Mouse (Mus musculus): ENCODE measurements around the gene Scyl1. TPM values are rescaled to one million over a fixed set of nuclear protein-coding genes. Genes with fewer than 3 reads are reported as not detected.

Gene Scyl1
- total RNA-seq, 2 experiments from 2014 or later: 74.1 to 80.9 TPM

DNA sequence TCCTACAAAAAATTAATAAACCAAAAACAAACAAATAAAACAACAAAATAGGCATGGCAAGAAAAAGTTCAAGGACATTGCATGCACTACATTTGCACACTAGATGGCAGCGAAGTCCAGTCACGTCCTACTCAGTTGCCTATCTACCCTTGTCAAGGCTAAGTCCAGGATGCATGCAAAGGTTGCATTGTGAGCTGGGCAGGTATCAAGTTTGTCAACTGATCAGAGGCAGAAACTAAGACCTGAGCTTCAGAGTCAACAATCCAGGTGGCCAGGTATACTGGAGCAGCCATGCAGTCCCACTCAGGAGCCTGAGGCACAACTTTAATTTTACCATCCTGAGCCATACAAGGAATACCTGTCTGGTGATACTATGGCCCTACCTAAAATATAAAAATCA lies 21.9 kb upstream of the Scyl1 start:
- no peak overlapping the region for H3K27ac ChIP-seq
- TF ChIP-seq CTCF (conservative IDR thresholded peaks at IDR 0.05): peak; percentile 77
- H3K4me3 ChIP-seq: no peak overlapping the region
- peak; percentile 55 to 65 for DNase-seq (ENCODE audit: low spot score in 2 of 2)

DNA sequence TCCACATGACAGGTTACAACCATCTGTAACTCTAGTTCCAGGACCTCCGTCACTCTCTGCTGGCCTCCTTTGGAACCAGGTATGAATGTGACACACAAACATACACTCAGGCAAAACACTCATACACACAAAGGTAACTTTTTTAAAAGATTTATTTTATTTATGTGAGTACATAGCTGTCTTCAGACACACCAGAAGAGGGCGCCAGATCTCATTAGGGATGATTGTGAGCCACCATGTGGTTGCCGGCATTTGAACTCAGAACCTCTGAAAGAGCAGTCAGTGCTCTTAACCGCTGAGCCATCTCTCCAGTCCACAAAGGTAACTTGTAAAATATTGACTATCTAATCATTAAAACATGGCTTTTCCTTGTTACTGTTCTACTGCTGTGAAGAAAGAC lies 20.1 kb upstream of the Scyl1 start:
- DNase-seq (ENCODE audit: low spot score in 2 of 2): no peak
- H3K4me3 ChIP-seq: no peak overlapping the region
- TF ChIP-seq CTCF (conservative IDR thresholded peaks at IDR 0.05): peak; percentile 68
- H3K27ac ChIP-seq: no peak overlapping the region

DNA sequence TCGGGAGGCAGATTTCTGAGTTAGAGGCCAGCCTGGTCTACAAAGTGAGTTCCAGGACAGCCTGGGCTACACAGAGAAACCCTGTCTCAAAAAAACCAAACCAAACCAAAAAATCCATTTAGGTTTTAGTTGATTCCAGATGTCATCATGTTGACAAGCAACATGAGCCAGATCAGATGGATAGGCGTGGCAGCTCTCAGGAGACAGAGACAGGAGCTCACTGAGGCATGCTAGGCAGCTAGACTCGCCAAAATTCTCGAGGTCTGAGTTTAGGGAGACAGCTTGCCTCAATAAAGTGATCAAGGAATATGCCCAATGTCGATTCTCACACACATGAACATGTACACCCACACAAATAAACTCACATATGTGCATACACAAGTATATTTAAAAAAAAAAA lies 17.8 kb upstream of the Scyl1 start:
- no peak for DNase-seq (ENCODE audit: low spot score in 2 of 2)
- no peak overlapping the region for H3K27ac ChIP-seq
- TF ChIP-seq CTCF (conservative IDR thresholded peaks at IDR 0.05): no peak
- H3K4me3 ChIP-seq: no peak overlapping the region

DNA sequence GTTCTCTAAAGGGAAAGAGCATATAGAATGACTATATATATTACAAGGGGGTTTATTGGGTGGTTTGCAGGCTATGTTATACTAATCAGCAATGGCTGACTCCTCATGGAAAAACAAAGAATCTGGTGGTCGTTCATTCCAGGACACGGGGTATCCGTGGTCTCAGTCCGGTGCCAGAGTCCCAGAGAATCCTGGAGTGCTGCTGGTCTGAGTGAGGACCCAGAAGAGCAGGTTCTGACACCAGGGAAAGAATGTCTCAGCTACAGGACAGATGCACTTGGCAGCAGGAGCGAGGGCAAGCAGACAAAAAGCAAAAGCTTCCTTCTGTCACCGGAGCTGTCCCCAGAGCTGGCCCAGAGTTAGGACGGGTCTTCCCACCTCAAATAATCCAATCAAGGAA lies 17.4 kb upstream of the Scyl1 start:
- no peak for TF ChIP-seq CTCF (conservative IDR thresholded peaks at IDR 0.05)
- Histone ChIP-seq H3K27ac (no peak overlapping the region), H3K4me3 (no peak overlapping the region)
- DNase-seq (ENCODE audit: low spot score in 2 of 2): no peak

DNA sequence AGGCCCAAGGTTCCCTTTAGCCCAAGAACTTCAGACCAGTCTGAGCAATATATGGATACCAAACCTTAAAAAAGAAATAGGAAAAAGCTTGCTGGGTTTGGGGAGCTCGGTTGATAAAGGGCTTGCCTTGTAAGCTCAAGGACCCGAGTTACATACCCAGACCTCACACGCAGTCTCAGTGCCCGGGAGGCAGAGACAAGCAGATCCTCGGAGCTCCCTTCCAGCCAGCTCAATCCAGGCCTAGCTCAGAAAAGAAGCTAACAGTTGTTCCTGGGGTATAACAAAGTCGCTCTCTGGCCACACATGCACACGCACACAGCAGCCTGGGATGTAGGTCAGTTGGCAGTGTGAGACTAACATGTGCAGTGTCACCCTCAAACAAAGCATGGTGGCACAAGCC lies 16.7 kb upstream of the Scyl1 start:
- H3K4me3 ChIP-seq: no peak overlapping the region
- no peak for TF ChIP-seq CTCF (conservative IDR thresholded peaks at IDR 0.05)
- H3K27ac ChIP-seq: no peak overlapping the region
- DNase-seq (ENCODE audit: low spot score in 2 of 2): no peak

DNA sequence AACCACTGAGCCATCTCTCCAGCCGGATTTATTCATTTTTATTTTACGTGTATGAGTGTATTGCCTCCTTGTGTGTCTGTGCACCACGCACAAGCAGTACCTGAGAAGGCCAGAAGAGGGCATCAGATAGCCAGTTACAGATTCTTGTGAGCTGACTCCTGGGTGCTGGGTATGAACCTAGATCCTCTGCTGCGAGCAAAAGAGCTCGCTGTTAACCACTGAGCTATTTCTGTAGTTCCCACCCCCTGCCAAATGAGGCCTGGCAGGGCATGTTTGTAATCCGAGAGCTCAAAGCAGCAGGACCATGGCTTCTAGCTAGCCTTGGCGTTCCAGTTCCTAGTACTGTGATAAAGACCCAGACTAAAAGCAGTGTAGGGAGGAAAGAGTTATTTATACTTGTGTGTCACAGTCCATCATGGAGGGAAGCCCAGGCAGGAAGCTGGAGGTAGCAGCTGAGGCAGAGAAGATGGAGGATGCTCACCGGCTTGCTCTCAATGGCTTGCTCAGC lies 16.0 kb upstream of the Scyl1 start:
- peak; percentile 81 for TF ChIP-seq CTCF (conservative IDR thresholded peaks at IDR 0.05)
- DNase-seq (ENCODE audit: low spot score in 2 of 2): peak; percentile 73 to 86
- Histone ChIP-seq H3K4me3 (no peak overlapping the region), H3K27ac (peak overlapping the region; percentile 40; the same call in 1 of the 2 replicates)

DNA sequence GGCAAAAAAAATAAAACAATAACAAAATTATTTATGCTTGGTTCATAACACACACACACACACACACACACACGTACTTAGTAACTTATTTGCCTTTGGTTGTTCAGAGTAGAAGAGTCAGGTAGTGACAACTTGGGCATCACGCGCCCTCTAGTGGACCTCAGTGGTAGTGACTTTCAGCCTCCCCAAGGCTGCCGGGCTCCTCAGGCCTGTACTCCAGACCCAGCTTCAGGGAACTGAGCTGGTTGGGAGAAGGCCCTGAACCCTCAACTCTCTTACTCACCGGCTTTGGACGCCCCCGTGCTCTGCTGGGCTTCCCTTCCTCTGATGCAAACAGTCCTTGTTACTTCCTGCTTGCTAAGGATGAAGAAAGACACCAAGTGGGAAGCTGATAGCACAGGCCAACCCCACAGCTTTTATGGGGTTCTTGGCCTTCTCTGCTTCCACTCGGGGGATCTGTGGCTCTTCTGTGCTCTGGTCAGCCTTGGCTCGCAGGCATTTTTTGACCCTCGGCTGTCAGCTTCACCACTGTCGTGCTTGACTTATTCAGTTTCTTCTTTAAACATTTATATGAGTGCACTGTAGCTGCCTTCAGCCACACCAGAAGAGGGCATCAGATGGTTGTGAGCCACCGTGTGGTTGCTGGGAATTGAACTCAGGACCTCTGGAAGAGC lies 15.4 kb upstream of the Scyl1 start:
- peak; percentile 75 to 87 for DNase-seq (ENCODE audit: low spot score in 2 of 2)
- TF ChIP-seq CTCF (conservative IDR thresholded peaks at IDR 0.05): peak; percentile 81
- Histone ChIP-seq H3K27ac (peak overlapping the region; percentile 66), H3K4me3 (no peak overlapping the region)

DNA sequence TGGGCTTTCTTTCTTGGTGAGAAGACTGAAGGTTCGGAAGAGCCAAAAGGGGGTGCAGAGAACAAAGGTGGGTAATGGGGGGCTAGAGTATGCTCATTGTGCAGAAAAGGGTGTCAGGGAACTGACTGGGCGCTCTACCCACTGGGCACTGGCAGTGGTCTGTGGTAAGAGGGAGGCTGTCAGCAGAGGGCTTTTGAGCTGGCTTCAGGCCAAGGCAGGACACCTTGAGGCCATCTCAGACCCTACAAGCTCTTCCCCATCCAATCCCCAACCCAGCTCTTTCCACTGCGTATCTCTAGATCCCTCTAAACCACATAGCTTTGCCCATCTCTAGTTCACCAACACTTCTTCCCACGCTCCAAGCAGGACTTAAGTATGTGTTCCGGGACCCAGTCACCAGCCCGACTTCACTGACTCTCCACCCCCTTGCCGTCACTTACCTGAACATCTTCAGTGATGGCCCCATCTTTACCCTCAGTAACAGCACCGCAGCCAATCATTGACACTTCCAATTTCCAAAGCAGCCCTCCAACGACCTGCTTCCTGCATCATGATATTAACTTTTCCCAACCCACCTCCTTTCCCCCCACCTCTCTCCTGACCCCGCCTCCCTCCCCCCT lies 13.8 kb upstream of the Scyl1 start:
- DNase-seq (ENCODE audit: low spot score in 2 of 2): no peak
- no peak for TF ChIP-seq CTCF (conservative IDR thresholded peaks at IDR 0.05)
- H3K4me3 ChIP-seq: no peak overlapping the region

DNA sequence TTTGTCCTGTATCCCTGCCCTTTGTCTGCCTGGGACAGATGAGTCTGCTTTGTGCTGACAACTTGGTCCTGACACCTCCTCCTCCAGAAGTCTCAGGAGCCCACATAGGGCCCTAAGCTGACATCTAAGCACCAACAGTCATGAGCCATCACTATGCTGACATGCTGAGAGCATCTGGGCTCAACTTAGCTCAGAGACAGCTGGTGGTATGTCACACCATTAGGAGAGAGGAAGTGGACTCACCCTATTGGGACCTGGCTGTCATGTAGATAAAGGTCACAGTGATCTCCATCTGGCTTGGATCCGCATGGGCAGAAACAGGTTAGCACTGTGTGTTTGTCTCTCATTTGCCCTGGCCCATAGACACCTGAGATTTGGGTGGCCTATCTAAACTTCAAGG lies 10.9 kb upstream of the Scyl1 start:
- no peak for DNase-seq (ENCODE audit: low spot score in 2 of 2)
- no peak for TF ChIP-seq CTCF (conservative IDR thresholded peaks at IDR 0.05)
- no peak overlapping the region for H3K27ac ChIP-seq
- no peak overlapping the region for H3K4me3 ChIP-seq

More for the DNA sequence above, 13.8 kb upstream of the Scyl1 start:
- H3K27ac ChIP-seq: no peak overlapping the region

DNA sequence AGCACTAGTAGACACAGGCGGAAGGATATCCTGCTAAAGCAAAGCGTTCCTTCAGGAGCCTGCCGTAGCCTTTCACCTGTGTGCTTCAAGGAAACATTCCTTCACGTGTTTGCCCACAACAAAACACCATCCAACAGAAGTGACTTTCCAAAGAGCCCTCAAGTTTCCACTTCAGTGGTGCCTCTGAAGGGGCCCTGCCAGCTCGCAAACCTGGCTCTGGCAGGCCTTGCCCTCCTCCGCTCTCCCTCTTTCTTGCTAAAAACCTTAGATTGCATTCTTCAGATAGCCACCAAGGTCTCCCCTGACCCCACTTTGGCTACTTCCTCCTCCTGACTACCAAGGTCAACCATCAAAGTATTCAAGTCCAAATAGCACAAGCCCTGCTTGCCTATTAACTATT lies 10.3 kb upstream of the Scyl1 start:
- TF ChIP-seq CTCF (conservative IDR thresholded peaks at IDR 0.05): no peak
- Histone ChIP-seq H3K4me3 (no peak overlapping the region), H3K27ac (no peak overlapping the region)
- DNase-seq (ENCODE audit: low spot score in 2 of 2): no peak

DNA sequence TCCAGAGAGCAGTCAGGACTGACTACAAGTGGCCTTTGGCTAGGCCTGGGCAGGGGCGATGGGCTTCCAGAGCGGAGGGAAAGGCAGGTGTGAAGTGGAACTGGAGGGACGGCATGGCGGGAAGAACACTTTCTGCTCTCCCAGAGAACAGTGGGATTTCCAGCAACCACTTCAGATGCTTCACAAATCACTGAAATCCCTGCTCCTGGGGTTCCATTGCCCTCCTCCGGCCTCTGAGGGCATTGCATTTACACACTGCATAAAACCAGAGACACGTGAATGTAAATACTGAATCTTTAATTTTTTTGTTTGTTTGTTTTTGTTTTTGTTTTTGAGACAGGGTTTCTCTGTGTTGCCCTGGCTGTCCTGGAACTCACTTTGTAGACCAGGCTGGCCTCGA lies 9.0 kb upstream of the Scyl1 start:
- no peak overlapping the region for H3K27ac ChIP-seq
- DNase-seq (ENCODE audit: low spot score in 2 of 2): no peak
- peak; percentile 76 for TF ChIP-seq CTCF (conservative IDR thresholded peaks at IDR 0.05)

DNA sequence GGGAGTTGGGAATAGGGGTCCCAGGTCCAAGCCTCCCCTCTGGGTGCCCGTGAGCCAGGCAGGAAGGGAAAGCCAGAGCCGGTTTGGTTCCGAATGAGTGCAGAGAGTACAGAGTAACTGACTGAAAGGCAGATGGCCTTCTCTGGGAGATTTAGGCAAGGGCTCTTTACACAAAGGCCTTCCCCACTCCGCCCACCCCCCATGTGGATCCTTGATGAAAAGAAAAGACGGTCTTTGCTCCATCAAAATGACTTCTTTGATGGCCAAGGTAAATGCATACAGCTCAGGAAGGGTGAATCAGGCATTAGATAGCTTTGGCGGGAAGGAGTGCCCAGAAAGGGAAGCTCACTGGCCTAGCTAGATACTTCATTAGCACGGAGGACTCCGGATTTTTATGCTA lies 7.1 kb upstream of the Scyl1 start:
- H3K4me3 ChIP-seq: no peak overlapping the region
- TF ChIP-seq CTCF (conservative IDR thresholded peaks at IDR 0.05): no peak
- no peak for DNase-seq (ENCODE audit: low spot score in 2 of 2)
- H3K27ac ChIP-seq: no peak overlapping the region

More for the DNA sequence above, 9.0 kb upstream of the Scyl1 start:
- no peak overlapping the region for H3K4me3 ChIP-seq

DNA sequence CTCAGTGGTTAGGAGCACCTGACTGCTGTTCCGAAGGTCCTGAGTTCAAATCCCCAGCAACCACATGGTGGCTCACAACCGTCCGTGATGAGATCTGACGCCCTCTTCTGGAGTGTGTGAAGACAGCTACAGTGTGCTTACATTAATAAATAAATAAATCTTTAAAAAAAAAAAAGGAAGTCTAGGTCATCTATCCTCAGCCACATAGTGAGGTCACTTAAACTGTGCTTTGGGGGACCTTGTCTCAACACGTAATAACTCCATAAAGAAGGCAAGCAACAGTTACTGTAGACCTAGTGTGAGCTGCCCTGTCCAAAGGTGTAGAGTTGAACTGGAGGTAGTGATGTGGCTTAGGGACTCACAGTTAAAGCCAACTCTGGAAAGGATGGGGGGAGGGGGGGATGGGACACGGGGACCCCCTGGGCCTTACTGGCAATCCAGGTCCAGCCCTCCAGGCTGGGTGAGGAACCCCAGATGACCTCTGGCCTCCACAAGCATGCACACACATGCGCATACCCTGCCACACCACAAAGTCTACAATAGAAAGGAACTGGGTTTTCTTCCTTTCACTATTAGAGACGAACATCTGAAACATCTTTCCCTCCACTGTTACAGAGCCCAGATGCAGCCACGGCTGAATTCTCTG lies 6.3 kb upstream of the Scyl1 start:
- H3K4me3 ChIP-seq: no peak overlapping the region
- no peak for TF ChIP-seq CTCF (conservative IDR thresholded peaks at IDR 0.05)
- H3K27ac ChIP-seq: no peak overlapping the region
- DNase-seq (ENCODE audit: low spot score in 2 of 2): no peak
